Mouse (Mus musculus) forebrain, postnatal 0 days (tissue): ENCODE results near the gene Slc16a5. TPM values are rescaled to one million over a fixed set of nuclear protein-coding genes. Genes with fewer than 3 reads are reported as not detected.

Source experiments
- ATAC-seq: fragments of 200-750 bp; cut with Nextera tagmentation; 2 replicates; pipeline ENCODE4 v1.8.0; 2017; ENCODE audit warnings: mild to moderate bottlenecking, moderate library complexity
- DNase-seq: peaks from one replicate; pipeline ENCODE4 v3.0.0-alpha.2; 2015
- H3K27ac ChIP-seq: fragments of 300-500 bp; sonication (generic); 2 replicates; pipeline ENCODE4 v1.5.1; 2014; ENCODE audit warnings: low read depth, mild to moderate bottlenecking, antibody characterized with exemption, low read length, moderate library complexity, mixed read lengths
- H3K27me3 ChIP-seq: fragments of 300-500 bp; sonication (generic); 2 replicates; pipeline ENCODE4 v1.6.1; 2014; ENCODE audit warnings: mild to moderate bottlenecking, low read length, mixed read lengths; ENCODE audit not compliant: insufficient read depth
- H3K36me3 ChIP-seq: fragments of 300-500 bp; sonication (generic); 2 replicates; pipeline ENCODE4 v1.6.1; 2014; ENCODE audit warnings: mild to moderate bottlenecking, moderate library complexity; ENCODE audit not compliant: insufficient read depth
- H3K4me1 ChIP-seq: fragments of 300-500 bp; sonication (generic); 2 replicates; pipeline ENCODE4 v1.6.1; 2014; ENCODE audit warnings: antibody characterized with exemption; ENCODE audit not compliant: insufficient read depth
- H3K4me2 ChIP-seq: fragments of 300-500 bp; sonication (generic); 2 replicates; pipeline ENCODE4 v1.6.1; 2014; ENCODE audit warnings: low read depth, mild to moderate bottlenecking, moderate library complexity
- H3K4me3 ChIP-seq: fragments of 300-500 bp; sonication (generic); 2 replicates; pipeline ENCODE4 v1.5.1; 2014; ENCODE audit warnings: low read depth, low read length, mixed read lengths
- H3K9ac ChIP-seq: fragments of 300-500 bp; sonication (generic); 2 replicates; pipeline ENCODE4 v1.6.1; 2014; ENCODE audit warnings: mild to moderate bottlenecking
- H3K9me3 ChIP-seq: fragments of 300-500 bp; sonication (generic); 2 replicates; pipeline ENCODE4 v1.6.1; 2016; ENCODE audit warnings: low read length
- CTCF ChIP-seq: sonication (generic); IDR thresholded peaks from 2 replicates; pipeline ENCODE4 v1.5.1; 2016; ENCODE audit warnings: antibody characterized with exemption, control low read depth, low read depth
- WGBS: fragments of 180-500 bp; shearing (Covaris S2); extraction: QIAGEN DNeasy Blood & Tissue Kit; methylation state at CpG from one replicate; pipeline ENCODE4 v1.1.7; 2014; 5-methylcytosine and 5-hydroxymethylcytosine counted together
- polyA plus RNA-seq: library from polyadenylated mRNA; unstranded; fragments of >200 nt; fragmentation: Nextera tagmentation; extraction: Ambion mirVana; gene quantifications from 2 replicates; pipeline ENCODE4 v1.2.1, GENCODE M21; 2015
- total RNA-seq: library from RNA; depleted of rRNA; stranded (reverse); fragments of >200 nt; gene quantifications from 2 replicates; pipeline ENCODE4 v1.2.3, GENCODE M21; 2014

Gene Slc16a5
- total and polyA plus RNA-seq, 2 experiments from 2014 or later = 0.07 TPM; not detected in 1

- DNase-seq (peak; percentile 71), ATAC-seq (peak; percentile 63)
- WGBS = under 1% methylated on average over 57 of the region's 57 CpGs
- Histone ChIP-seq H3K9ac (peak overlapping the region; percentile 99), H3K4me1 (peaks cover 21% of the 10 kb centered on the region), H3K9me3 (no peaks in the 10 kb centered on the region), H3K4me3 (peak overlapping the region; percentile 99), H3K4me2 (peak overlapping the region; percentile 77), H3K36me3 (no peaks in the 10 kb centered on the region), H3K27me3 (no peaks in the 10 kb centered on the region), H3K27ac (peak overlapping the region; percentile 91)
- TF ChIP-seq CTCF = no peak; the same call in 1 of the 2 replicates
Observed at GRCm38 (mm10) chr11:115513271-115514237, 51.3 kb downstream of the Slc16a5 start.

GRCm38 (mm10) chr11:115514238-115514663 is 52.0 kb downstream of the Slc16a5 start, which contains the start of gene Jpt1:
TSS of gene Jpt1 (minus strand) at chr11:115514387.
- H3K9ac ChIP-seq = peak within 1 kb of the TSS; percentile 99
- H3K27me3 ChIP-seq = no peaks in the 10 kb centered on the region
- under 1% methylated on average over 24 of the region's 24 CpGs for WGBS
- H3K9me3 ChIP-seq = no peaks in the 10 kb centered on the region
- H3K4me1 ChIP-seq = peaks cover 16% of the 10 kb centered on the region
- no peaks in the 10 kb centered on the region for H3K36me3 ChIP-seq
- peak; percentile 98 for ATAC-seq
- no peak for TF ChIP-seq CTCF
- H3K4me2 ChIP-seq = peak within 1 kb of the TSS; percentile 77
- H3K27ac ChIP-seq = peak within 1 kb of the TSS; percentile 91
- peak; percentile 98 for DNase-seq
- H3K4me3 ChIP-seq = peak within 1 kb of the TSS; percentile 99

- no peak for DNase-seq
- Histone ChIP-seq H3K4me1 (peaks cover 12% of the 10 kb centered on the region), H3K4me2 (no peak overlapping the region), H3K4me3 (no peak overlapping the region), H3K9ac (no peak overlapping the region), H3K27me3 (no peaks in the 10 kb centered on the region), H3K9me3 (no peaks in the 10 kb centered on the region), H3K27ac (no peak overlapping the region), H3K36me3 (no peaks in the 10 kb centered on the region)
- 69% methylated on average over 6 of the region's 6 CpGs for WGBS
- no peak for TF ChIP-seq CTCF
- ATAC-seq = no peak
Observed at GRCm38 (mm10) chr11:115515021-115515420, 52.7 kb downstream of the Slc16a5 start.

- H3K9ac ChIP-seq = no peak overlapping the region
- no peak for TF ChIP-seq CTCF
- 0 out of 2 replicates have a peak, but pooled peaks cover 4% of the 10 kb centered on the region for H3K36me3 ChIP-seq
- H3K27ac ChIP-seq = no peak overlapping the region
- H3K4me2 ChIP-seq = no peak overlapping the region
- no peaks in the 10 kb centered on the region for H3K27me3 ChIP-seq
- ATAC-seq (no peak), DNase-seq (no peak)
- H3K4me3 ChIP-seq = no peak overlapping the region
- 81% methylated on average over 5 of the region's 5 CpGs for WGBS
- no peaks in the 10 kb centered on the region for H3K9me3 ChIP-seq
- no peaks in the 10 kb centered on the region for H3K4me1 ChIP-seq
Observed at GRCm38 (mm10) chr11:115516942-115517341, 54.7 kb downstream of the Slc16a5 start.

GRCm38 (mm10) chr11:115518693-115519092 is 56.4 kb downstream of the Slc16a5 start:
- H3K27ac ChIP-seq = no peak overlapping the region
- 67% methylated on average over 9 of the region's 9 CpGs for WGBS
- ATAC-seq (no peak), DNase-seq (no peak)
- no peak overlapping the region for H3K9ac ChIP-seq
- H3K4me2 ChIP-seq = no peak overlapping the region
- TF ChIP-seq CTCF = no peak
- H3K9me3 ChIP-seq = no peaks in the 10 kb centered on the region
- no peaks in the 10 kb centered on the region for H3K4me1 ChIP-seq
- H3K27me3 ChIP-seq = no peaks in the 10 kb centered on the region
- no peak overlapping the region for H3K4me3 ChIP-seq
- peaks cover 12% of the 10 kb centered on the region; the same call in 1 of the 2 replicates for H3K36me3 ChIP-seq

- Histone ChIP-seq H3K36me3 (peaks cover 20% of the 10 kb centered on the region), H3K9ac (no peak overlapping the region), H3K4me2 (no peak overlapping the region), H3K27ac (no peak overlapping the region), H3K4me1 (no peaks in the 10 kb centered on the region), H3K4me3 (no peak overlapping the region), H3K27me3 (no peaks in the 10 kb centered on the region), H3K9me3 (no peaks in the 10 kb centered on the region)
- no peak for TF ChIP-seq CTCF
- no peak for DNase-seq
- no peak for ATAC-seq
- WGBS = 90% methylated on average over 3 of the region's 3 CpGs
Observed at GRCm38 (mm10) chr11:115519581-115519980, 57.3 kb downstream of the Slc16a5 start.

GRCm38 (mm10) chr11:115520218-115520617 is 57.9 kb downstream of the Slc16a5 start:
- Histone ChIP-seq H3K36me3 (peaks cover 26% of the 10 kb centered on the region), H3K4me2 (no peak overlapping the region), H3K9me3 (no peaks in the 10 kb centered on the region), H3K27me3 (no peaks in the 10 kb centered on the region), H3K4me3 (no peak overlapping the region), H3K9ac (no peak overlapping the region), H3K27ac (no peak overlapping the region), H3K4me1 (no peaks in the 10 kb centered on the region)
- no peak for TF ChIP-seq CTCF
- ATAC-seq = no peak
- no peak for DNase-seq
- WGBS = 51% methylated on average over 2 of the region's 2 CpGs
